Mouse (Mus musculus): ENCODE measurements around the gene Map3k20. TPM values are rescaled to one million over a fixed set of nuclear protein-coding genes. Genes with fewer than 3 reads are reported as not detected.

The Map3k20 gene
- polyA plus RNA-seq, 1 experiment from 2014 or later, result 46.4 TPM

GRCm38 (mm10) chr2:72424656-72425055, 139.2 kb downstream of the Map3k20 start:
- Histone ChIP-seq H3K36me3 (ENCODE audit: control insufficient read depth, insufficient read depth) (no peaks in the 10 kb centered on the region; the same call in 1 of the 2 replicates), H3K9ac (ENCODE audit: low read length) (no peak overlapping the region)
- 74% methylated on average over 7 of the region's 7 CpGs for WGBS

GRCm38 (mm10) chr2:72426776-72427175, 141.3 kb downstream of the Map3k20 start:
- no peaks in the 10 kb centered on the region for H3K4me1 ChIP-seq (ENCODE audit: control insufficient read depth, insufficient read depth, low read length)
- H3K4me3 ChIP-seq (ENCODE audit: low read length), result no peak overlapping the region
- 72% methylated on average over 8 of the region's 8 CpGs for WGBS
- no peak overlapping the region for H3K27ac ChIP-seq (ENCODE audit: low read length)
- no peaks in the 10 kb centered on the region for H3K9me3 ChIP-seq (replicated peaks; ENCODE audit: control insufficient read depth, low read length)
- no peak overlapping the region for H3K4me2 ChIP-seq (ENCODE audit: low read depth, low read length)
- H3K36me3 ChIP-seq (ENCODE audit: control insufficient read depth, insufficient read depth), result no peaks in the 10 kb centered on the region; the same call in 1 of the 2 replicates
- H3K27me3 ChIP-seq (ENCODE audit: control insufficient read depth, insufficient read depth, low read length), result no peaks in the 10 kb centered on the region
- no peak overlapping the region for H3K9ac ChIP-seq (ENCODE audit: low read length)
- no peak for ATAC-seq (replicated peaks; ENCODE audit: extremely low read depth, insufficient read depth, low FRiP score)

More at GRCm38 (mm10) chr2:72424656-72425055, 139.2 kb downstream of the Map3k20 start:
- Histone ChIP-seq H3K4me2 (ENCODE audit: low read depth, low read length) (no peak overlapping the region), H3K9me3 (replicated peaks; ENCODE audit: control insufficient read depth, low read length) (no peaks in the 10 kb centered on the region), H3K4me3 (ENCODE audit: low read length) (no peak overlapping the region), H3K4me1 (ENCODE audit: control insufficient read depth, insufficient read depth, low read length) (no peaks in the 10 kb centered on the region), H3K27ac (ENCODE audit: low read length) (no peak overlapping the region), H3K27me3 (ENCODE audit: control insufficient read depth, insufficient read depth, low read length) (no peaks in the 10 kb centered on the region)
- ATAC-seq (replicated peaks; ENCODE audit: extremely low read depth, insufficient read depth, low FRiP score), result no peak

- Histone ChIP-seq H3K27ac (ENCODE audit: low read length) (no peak overlapping the region), H3K27me3 (ENCODE audit: control insufficient read depth, insufficient read depth, low read length) (no peaks in the 10 kb centered on the region), H3K4me1 (ENCODE audit: control insufficient read depth, insufficient read depth, low read length) (no peaks in the 10 kb centered on the region), H3K4me3 (ENCODE audit: low read length) (no peak overlapping the region), H3K4me2 (ENCODE audit: low read depth, low read length) (no peak overlapping the region), H3K36me3 (ENCODE audit: control insufficient read depth, insufficient read depth) (no peaks in the 10 kb centered on the region; the same call in 1 of the 2 replicates), H3K9me3 (replicated peaks; ENCODE audit: control insufficient read depth, low read length) (no peaks in the 10 kb centered on the region), H3K9ac (ENCODE audit: low read length) (no peak overlapping the region)
- 86% methylated on average over 11 of the region's 11 CpGs for WGBS
- no peak for ATAC-seq (replicated peaks; ENCODE audit: extremely low read depth, insufficient read depth, low FRiP score)
These were observed 141.9 kb downstream of the Map3k20 start for GRCm38 (mm10) chr2:72427288-72427687.

GRCm38 (mm10) chr2:72438941-72439533, 153.6 kb downstream of the Map3k20 start:
- ATAC-seq (replicated peaks; ENCODE audit: extremely low read depth, insufficient read depth, low FRiP score), result no peak
- WGBS, result 78% methylated on average over 8 of the region's 8 CpGs

GRCm38 (mm10) chr2:72441010-72441409, 155.6 kb downstream of the Map3k20 start:
- H3K27me3 ChIP-seq (ENCODE audit: control insufficient read depth, insufficient read depth, low read length), result no peaks in the 10 kb centered on the region
- ATAC-seq (replicated peaks; ENCODE audit: extremely low read depth, insufficient read depth, low FRiP score), result no peak
- WGBS, result 88% methylated on average over 9 of the region's 9 CpGs
- H3K4me2 ChIP-seq (ENCODE audit: low read depth, low read length), result no peak overlapping the region
- no peak overlapping the region for H3K27ac ChIP-seq (ENCODE audit: low read length)
- no peaks in the 10 kb centered on the region for H3K9me3 ChIP-seq (replicated peaks; ENCODE audit: control insufficient read depth, low read length)
- no peak overlapping the region for H3K4me3 ChIP-seq (ENCODE audit: low read length)
- no peaks in the 10 kb centered on the region for H3K4me1 ChIP-seq (ENCODE audit: control insufficient read depth, insufficient read depth, low read length)
- no peak overlapping the region for H3K9ac ChIP-seq (ENCODE audit: low read length)
- H3K36me3 ChIP-seq (ENCODE audit: control insufficient read depth, insufficient read depth), result peaks cover 5% of the 10 kb centered on the region; the same call in 1 of the 2 replicates

More at GRCm38 (mm10) chr2:72438941-72439533, 153.6 kb downstream of the Map3k20 start:
- Histone ChIP-seq H3K36me3 (ENCODE audit: control insufficient read depth, insufficient read depth) (peaks cover 12% of the 10 kb centered on the region), H3K4me3 (ENCODE audit: low read length) (no peak overlapping the region), H3K9ac (ENCODE audit: low read length) (no peak overlapping the region), H3K4me1 (ENCODE audit: control insufficient read depth, insufficient read depth, low read length) (no peaks in the 10 kb centered on the region), H3K4me2 (ENCODE audit: low read depth, low read length) (no peak overlapping the region), H3K9me3 (replicated peaks; ENCODE audit: control insufficient read depth, low read length) (no peaks in the 10 kb centered on the region), H3K27me3 (ENCODE audit: control insufficient read depth, insufficient read depth, low read length) (no peaks in the 10 kb centered on the region), H3K27ac (ENCODE audit: low read length) (no peak overlapping the region)

GRCm38 (mm10) chr2:72442825-72443224, 157.4 kb downstream of the Map3k20 start:
- no peak overlapping the region for H3K9ac ChIP-seq (ENCODE audit: low read length)
- WGBS, result 88% methylated on average over 6 of the region's 6 CpGs
- no peaks in the 10 kb centered on the region for H3K4me1 ChIP-seq (ENCODE audit: control insufficient read depth, insufficient read depth, low read length)
- ATAC-seq (replicated peaks; ENCODE audit: extremely low read depth, insufficient read depth, low FRiP score), result no peak
- no peak overlapping the region for H3K4me3 ChIP-seq (ENCODE audit: low read length)
- no peaks in the 10 kb centered on the region for H3K27me3 ChIP-seq (ENCODE audit: control insufficient read depth, insufficient read depth, low read length)
- H3K4me2 ChIP-seq (ENCODE audit: low read depth, low read length), result no peak overlapping the region
- H3K36me3 ChIP-seq (ENCODE audit: control insufficient read depth, insufficient read depth), result peaks cover 5% of the 10 kb centered on the region; the same call in 1 of the 2 replicates
- H3K9me3 ChIP-seq (replicated peaks; ENCODE audit: control insufficient read depth, low read length), result no peaks in the 10 kb centered on the region
- no peak overlapping the region for H3K27ac ChIP-seq (ENCODE audit: low read length)

- no peak for ATAC-seq (replicated peaks; ENCODE audit: extremely low read depth, insufficient read depth, low FRiP score)
- Histone ChIP-seq H3K4me3 (ENCODE audit: low read length) (no peak overlapping the region), H3K27ac (ENCODE audit: low read length) (no peak overlapping the region), H3K27me3 (ENCODE audit: control insufficient read depth, insufficient read depth, low read length) (no peaks in the 10 kb centered on the region), H3K4me1 (ENCODE audit: control insufficient read depth, insufficient read depth, low read length) (no peaks in the 10 kb centered on the region), H3K9me3 (replicated peaks; ENCODE audit: control insufficient read depth, low read length) (no peaks in the 10 kb centered on the region), H3K36me3 (ENCODE audit: control insufficient read depth, insufficient read depth) (peaks cover 5% of the 10 kb centered on the region; the same call in 1 of the 2 replicates), H3K9ac (ENCODE audit: low read length) (no peak overlapping the region), H3K4me2 (ENCODE audit: low read depth, low read length) (no peak overlapping the region)
- WGBS, result 79% methylated on average over 3 of the region's 3 CpGs
These were observed 158.5 kb downstream of the Map3k20 start for GRCm38 (mm10) chr2:72443960-72444359.

GRCm38 (mm10) chr2:72446106-72446505, 160.7 kb downstream of the Map3k20 start:
- peaks cover 3% of the 10 kb centered on the region; the same call in 1 of the 2 replicates for H3K36me3 ChIP-seq (ENCODE audit: control insufficient read depth, insufficient read depth)
- H3K4me1 ChIP-seq (ENCODE audit: control insufficient read depth, insufficient read depth, low read length), result no peaks in the 10 kb centered on the region
- no peak overlapping the region for H3K4me2 ChIP-seq (ENCODE audit: low read depth, low read length)
- no peak overlapping the region for H3K9ac ChIP-seq (ENCODE audit: low read length)
- no peaks in the 10 kb centered on the region for H3K9me3 ChIP-seq (replicated peaks; ENCODE audit: control insufficient read depth, low read length)
- H3K4me3 ChIP-seq (ENCODE audit: low read length), result no peak overlapping the region
- ATAC-seq (replicated peaks; ENCODE audit: extremely low read depth, insufficient read depth, low FRiP score), result no peak
- H3K27ac ChIP-seq (ENCODE audit: low read length), result no peak overlapping the region
- WGBS, result 86% methylated on average over 3 of the region's 3 CpGs
- no peaks in the 10 kb centered on the region for H3K27me3 ChIP-seq (ENCODE audit: control insufficient read depth, insufficient read depth, low read length)

- Histone ChIP-seq H3K4me2 (ENCODE audit: low read depth, low read length) (no peak overlapping the region), H3K4me1 (ENCODE audit: control insufficient read depth, insufficient read depth, low read length) (no peaks in the 10 kb centered on the region), H3K27ac (ENCODE audit: low read length) (no peak overlapping the region), H3K36me3 (ENCODE audit: control insufficient read depth, insufficient read depth) (no peaks in the 10 kb centered on the region), H3K9me3 (replicated peaks; ENCODE audit: control insufficient read depth, low read length) (no peaks in the 10 kb centered on the region), H3K9ac (ENCODE audit: low read length) (no peak overlapping the region), H3K27me3 (ENCODE audit: control insufficient read depth, insufficient read depth, low read length) (no peaks in the 10 kb centered on the region), H3K4me3 (ENCODE audit: low read length) (no peak overlapping the region)
- 40% methylated on average over 5 of the region's 5 CpGs for WGBS
- no peak for ATAC-seq (replicated peaks; ENCODE audit: extremely low read depth, insufficient read depth, low FRiP score)
These were observed 161.2 kb downstream of the Map3k20 start for GRCm38 (mm10) chr2:72446615-72447014.
